Mouse (Mus musculus): Measurements from ENCODE around the gene Csf1. TPM values are rescaled to one million over a fixed set of nuclear protein-coding genes. Genes with fewer than 3 reads are reported as not detected.

Csf1 gene
- polyA plus RNA-seq (2012; rRNA removed) = 8.0 and 9.5 TPM in 2 replicates

DNA sequence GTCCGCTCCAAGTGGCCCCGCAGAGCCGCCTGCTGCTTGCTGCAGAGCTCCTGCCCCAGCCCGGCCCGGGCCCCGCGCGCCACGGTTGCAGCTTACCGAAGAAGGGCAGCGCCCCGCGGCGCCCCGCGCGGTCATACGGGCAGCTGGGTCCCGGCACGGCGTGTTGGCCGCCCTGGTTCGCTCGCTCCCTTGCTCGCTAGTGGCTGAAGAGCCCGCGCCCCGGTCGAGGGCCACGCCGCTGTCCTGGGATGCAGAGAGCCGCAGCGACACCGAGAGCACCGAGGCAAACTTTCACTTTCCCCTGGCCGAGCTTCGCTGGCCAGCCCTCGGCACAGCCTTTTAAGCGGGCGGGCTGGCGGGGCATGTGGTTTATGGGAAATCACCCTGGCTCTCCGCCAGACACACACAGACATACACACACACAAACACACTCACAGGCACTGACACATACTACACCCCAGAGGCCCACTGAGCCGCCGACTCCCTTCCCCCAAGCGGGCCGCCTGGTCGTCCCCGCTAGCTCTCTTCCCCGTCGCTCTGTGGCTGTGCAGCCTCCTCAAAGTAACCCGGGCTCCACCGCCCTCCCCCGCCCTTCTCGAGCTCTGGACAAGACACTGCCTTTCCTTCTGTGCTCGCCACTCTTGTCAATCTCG, at the start of gene Csf1:
Gene Csf1, minus strand, starts transcription at position 541 of the 653 bp plus-strand sequence.
- peak; percentile 51 for DNase-seq (ENCODE audit: low read depth, low spot score)
- under 1% methylated on average over 56 of the region's 56 CpGs for WGBS

DNA sequence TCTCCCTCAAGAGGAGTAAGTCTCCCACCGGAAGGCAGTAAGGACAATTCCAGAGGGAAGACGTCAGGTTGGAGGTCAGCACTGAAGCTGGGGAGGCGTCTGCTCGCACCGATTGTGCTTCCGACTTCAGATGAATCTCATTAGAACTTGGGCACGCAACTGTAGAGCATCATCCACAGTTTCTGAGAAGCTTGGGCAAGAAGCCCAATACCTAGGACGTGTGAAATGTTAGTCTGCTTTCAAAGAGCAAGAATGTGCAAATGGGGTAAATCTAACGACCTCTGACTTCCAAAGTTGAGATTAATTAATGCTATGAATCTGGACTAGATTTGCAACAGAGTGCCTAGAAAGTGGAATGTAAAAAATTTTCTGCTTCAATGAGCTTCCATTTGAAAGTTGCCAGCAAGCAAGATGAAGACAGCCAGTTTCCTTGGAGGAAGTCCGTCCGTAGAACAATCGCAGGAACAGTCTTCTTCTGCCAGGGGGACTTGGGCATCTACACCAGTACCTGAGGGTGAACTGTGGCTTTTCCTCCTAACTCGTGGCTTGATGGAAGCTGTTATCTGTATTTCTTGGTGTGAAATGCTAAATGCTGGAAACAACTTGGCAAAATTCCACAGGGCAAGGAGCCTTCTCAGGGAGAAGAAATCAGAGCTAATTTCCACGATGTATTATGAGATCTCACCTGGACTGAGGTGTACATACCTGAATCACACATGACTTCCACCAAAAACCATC, 47.9 kb upstream of the Csf1 start:
- DNase-seq (ENCODE audit: low read depth, low spot score) = no peak
- WGBS = 64% methylated on average over 14 of the region's 14 CpGs

DNA sequence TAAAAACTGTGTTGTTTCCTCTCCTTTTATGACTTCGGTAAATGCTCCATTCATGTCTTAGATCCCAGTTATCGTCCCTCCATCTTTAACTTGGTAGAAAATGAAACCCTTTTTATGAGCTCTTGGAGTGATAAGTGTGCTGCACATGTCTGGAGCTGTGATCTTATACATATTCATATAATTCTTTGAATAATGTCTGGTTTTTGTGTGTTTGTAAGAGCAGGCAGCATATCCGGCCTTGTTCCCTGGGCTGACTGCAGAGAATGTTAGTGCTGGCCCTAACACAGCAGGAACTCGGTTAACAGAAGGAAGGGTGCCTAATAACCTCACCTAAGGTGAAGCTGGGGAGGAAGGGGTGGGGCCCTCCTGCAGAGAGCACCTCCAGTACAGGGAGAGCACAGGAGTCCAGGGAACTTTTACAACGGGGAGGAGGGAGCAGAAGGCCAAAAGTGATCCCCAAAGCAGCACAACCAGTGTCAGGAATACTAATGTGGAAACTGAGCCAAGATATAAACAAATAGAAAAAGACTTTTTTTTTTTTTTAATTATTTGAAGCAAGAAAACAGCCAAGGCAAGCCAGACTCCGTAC, 47.2 kb upstream of the Csf1 start:
- DNase-seq (ENCODE audit: low read depth, low spot score) = no peak
- WGBS = 20% methylated on average over 6 of the region's 6 CpGs

DNA sequence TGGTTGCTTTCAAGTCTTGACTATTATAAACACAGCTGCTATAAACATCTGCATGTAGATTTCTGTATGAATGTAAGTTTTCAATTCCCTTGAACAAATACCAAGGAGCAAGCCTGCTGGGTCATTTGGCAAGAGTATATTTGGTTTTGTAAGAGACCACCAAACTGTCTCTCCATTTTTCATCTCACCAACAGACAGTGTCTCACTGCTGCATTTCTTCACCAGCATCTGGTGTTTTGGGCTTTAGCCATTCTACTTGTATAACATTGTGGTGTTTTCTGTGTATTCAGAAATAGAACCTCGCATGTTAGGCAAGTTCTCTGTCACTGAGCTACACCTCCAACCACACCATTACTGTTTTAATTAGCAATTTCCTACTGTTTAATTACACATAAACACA, 46.6 kb upstream of the Csf1 start:
- 69% methylated on average over 1 of the region's 1 CpGs for WGBS
- DNase-seq (ENCODE audit: low read depth, low spot score) = no peak

DNA sequence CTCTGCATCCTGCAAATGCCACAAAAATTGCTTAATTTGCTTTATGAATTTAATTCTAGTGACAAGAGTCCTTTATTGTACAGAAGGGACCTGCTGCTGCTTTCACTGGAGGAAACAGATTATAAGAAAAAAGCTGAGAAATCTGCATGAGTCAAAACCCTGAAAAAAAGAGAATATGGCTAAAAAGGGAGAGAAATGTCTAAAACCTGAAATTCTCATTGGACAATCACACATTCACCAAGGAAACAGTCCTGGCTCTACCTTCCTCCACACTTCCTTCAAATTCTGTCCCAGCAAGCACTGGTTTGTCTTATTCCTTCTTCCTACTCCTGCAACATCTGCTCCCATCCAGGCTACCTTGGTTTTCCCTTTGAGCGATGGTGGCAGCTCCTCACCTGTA, 44.5 kb upstream of the Csf1 start:
- DNase-seq (ENCODE audit: low read depth, low spot score) = no peak
- WGBS = 100% methylated on average over 1 of the region's 1 CpGs

DNA sequence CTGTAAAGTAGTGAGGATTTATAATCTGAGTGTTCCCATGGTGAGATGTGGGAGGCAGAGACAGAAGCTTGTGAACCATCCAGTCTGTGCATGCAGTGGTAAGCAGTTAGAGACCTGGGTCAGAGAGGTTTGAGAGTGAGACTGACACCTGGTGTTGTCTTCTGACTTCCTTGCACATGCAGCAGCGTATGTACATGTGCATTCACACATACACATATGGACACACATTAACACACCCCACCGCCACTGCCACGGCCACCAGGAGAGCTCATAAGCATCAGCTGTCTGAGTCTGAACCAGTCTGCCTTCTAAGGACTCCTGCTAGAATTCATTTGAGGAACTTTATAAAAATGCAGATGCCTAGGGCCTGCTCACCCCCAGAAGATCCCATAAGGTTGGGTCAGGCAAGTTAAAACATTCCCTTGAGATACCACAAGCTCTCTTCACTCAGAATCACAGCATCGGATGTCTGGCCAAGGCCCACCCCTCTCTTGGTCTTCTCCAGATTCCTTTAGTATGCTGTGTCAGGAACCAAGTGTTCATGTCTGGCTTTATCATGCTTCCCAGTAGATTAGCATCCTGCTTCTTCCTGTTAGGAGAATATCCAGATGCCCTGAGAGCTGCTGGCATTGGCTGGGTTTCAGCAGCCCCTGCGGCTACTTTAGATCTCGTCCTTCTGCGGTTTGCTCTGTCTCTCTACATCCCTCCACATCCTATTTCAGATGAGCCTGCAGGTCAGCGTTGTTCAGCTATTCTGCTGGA, 42.1 kb upstream of the Csf1 start:
- WGBS = 85% methylated on average over 8 of the region's 8 CpGs
- no peak for DNase-seq (ENCODE audit: low read depth, low spot score)

DNA sequence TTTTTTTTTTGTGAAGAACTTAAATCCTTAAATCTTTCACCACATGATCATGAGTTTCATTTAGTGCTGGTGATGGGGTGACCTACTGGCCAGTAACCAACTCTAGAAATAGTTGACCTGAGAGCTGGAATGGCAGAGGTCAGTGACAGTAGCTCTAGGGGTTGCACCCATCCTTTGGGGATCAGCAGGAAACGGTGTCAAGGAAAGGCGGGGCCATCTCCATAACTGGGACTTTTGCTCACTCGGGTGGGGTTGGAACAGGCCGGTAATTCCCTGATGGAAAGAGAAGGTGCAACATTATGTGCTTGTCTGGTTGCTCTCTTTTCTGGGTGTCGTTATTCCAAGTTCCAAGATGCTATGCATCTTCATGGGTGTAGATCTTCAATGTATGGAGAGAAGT, 38.7 kb upstream of the Csf1 start:
- 50% methylated on average over 5 of the region's 5 CpGs for WGBS
- no peak for DNase-seq (ENCODE audit: low read depth, low spot score)

DNA sequence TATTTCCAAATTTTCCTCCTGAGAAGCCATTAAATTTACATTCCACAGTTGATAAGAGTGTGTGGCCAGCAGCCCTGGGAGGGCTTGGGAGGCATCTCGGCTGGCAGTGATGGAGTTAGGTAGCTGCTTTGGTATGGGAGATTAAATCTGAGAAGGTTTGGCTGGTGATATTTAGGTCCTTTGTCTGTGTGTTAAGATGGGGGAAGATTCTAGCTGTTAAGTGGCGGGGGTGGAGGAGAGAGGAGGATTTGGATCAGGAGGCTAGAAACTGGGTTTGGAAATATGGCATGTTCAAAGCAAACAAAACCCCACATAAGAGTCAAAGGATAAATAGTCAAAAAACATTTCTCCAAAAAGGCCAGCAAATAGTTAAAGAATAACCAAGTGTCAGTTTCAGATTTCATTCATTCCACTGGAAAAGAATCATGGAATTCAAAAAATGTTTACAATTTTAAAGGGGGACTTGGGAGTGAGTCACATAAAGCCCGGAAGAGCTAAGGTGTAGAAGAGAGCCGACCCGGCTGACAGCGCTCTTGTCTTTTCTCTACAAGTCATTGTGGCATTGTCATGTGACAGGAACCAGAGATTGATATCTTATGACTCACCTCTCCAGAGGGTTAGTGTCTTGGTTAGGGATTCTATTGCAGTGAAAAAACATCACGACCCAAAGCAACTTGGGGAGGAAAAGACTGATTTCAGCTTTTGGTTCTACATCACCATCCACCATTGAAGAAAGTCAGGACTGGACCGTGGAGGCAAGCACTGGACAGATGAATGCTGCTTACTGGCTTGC, 36.1 kb upstream of the Csf1 start:
- WGBS = 62% methylated on average over 8 of the region's 8 CpGs

DNA sequence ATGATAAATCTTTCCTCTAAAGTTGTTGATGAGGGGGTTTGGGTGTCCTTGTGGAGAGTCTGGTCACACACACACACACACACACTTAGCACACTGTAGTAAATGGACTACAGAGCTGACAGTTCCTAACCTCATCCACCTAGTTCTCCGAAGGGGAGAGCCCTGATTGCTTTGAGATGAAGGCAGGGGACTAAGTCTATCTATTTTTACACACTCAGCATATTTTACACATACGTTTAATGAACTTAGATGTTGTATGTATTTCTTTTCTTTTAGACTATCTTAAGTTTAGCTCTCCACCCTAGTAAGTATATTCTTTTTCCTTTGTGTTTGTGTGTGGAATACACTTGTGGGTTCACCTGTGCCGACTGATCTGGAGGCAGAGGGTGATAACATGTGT, 34.6 kb upstream of the Csf1 start:
- DNase-seq (ENCODE audit: low read depth, low spot score) = no peak
- WGBS = 90% methylated on average over 3 of the region's 3 CpGs

More for the DNA sequence above, 36.1 kb upstream of the Csf1 start:
- DNase-seq (ENCODE audit: low read depth, low spot score) = no peak

DNA sequence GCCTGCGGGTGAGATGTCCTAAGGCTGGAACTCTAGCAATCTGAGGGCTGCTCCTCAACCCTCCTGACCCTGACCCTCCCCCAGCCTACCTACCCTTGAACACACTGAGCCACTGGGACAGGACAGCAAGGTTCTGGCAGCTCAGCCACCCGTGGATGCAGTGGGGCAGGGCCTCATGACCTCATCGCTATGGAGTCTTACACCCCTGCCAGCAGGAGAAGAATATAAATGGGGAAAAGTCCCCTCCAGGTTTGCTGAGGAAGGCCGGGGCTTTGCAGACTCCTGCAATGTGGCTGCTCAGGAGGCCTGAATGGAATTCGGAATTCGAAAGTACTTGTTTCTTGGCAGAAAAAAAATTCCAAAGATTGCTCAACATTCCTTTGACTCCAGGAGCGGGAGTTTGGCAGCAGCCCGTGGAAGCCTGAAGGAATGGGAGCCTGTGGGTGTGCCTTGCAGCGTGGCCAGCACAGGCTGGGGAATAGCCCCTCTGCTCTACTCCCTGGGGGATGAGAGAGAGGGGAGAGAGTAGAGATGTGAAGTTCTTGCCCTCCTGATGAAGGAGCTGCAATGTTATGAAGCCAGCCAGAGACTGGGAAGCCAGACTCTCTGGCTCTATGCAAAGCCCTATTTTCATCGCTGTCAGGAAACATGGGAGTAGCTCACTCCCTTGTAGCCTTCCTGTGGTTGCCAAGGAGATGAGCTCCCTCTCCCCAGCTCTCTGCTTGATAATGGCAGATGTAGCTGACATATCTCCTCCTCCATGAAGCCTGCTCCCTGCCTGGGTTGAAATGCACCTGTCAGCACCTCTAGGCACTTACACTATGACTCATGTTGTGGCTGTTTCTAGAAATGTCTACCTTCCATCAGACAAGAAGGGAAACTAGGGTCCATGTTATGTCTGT, 33.3 kb upstream of the Csf1 start:
- no peak for DNase-seq (ENCODE audit: low read depth, low spot score)
- 34% methylated on average over 10 of the region's 10 CpGs for WGBS

DNA sequence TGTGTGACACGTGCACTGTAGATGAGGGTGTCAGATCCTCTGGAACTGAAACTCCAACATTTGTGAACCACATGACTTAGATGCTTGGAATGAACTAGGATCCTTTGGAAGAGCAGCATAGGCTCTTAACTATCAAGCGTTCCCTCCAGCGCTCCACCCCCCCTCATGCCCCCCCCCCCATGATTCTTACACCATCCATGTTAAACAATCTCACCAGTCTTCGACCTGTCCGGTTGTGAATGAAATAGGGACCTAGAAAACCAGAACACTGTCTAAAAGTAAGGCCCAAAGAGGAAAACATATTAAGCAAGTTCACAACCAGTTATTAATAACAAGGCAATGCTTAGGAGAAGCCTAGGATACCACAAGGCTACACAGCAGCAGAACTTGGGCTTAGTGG, 32.5 kb upstream of the Csf1 start:
- 68% methylated on average over 5 of the region's 5 CpGs for WGBS
- no peak for DNase-seq (ENCODE audit: low read depth, low spot score)

DNA sequence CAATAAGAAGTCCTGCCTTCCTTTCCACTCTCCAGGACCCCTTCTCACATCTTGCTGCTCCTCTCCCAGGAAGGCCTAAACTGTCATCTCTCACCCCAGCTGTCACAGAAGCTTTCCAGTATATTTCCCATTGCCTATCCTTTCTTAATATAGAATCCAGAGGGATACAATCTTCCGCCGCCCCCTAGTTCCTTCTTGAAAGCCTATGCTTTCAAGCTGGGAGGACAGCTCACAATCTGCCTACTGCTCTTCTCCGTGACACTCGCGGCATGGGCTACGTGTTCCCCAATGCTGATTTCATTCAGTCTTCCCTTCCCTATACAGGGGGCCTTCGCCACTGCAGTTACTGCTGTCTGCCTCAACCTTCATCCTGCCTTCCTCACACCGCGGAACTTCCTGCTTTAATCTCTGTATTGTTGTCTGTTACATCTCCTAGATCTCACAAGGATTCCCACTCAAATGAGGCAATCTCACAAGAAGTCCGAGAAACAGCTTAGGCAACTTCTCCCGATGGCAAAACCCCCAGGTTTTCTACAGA, 30.6 kb upstream of the Csf1 start:
- no peak for DNase-seq (ENCODE audit: low read depth, low spot score)
- 92% methylated on average over 11 of the region's 11 CpGs for WGBS

DNA sequence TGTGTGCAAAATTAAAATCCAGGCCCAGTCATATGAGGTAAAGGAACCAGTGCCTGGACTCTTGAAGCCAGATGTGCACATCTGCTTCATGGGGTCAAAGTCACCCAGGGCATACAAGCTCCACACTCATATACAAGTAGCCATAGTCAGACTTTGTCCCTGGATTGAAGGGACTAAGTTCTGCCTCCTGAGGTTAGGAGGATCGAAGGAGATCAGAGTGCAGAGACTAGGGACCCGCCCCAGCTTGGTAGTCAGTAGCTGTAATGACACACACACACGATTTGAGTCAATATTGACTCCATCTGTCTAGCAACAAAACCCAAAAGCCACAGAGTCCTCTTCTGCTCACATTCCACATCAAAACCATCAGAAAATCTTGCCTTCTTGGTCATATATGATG, 30.0 kb upstream of the Csf1 start:
- no peak for DNase-seq (ENCODE audit: low read depth, low spot score)
- WGBS = 24% methylated on average over 3 of the region's 3 CpGs

DNA sequence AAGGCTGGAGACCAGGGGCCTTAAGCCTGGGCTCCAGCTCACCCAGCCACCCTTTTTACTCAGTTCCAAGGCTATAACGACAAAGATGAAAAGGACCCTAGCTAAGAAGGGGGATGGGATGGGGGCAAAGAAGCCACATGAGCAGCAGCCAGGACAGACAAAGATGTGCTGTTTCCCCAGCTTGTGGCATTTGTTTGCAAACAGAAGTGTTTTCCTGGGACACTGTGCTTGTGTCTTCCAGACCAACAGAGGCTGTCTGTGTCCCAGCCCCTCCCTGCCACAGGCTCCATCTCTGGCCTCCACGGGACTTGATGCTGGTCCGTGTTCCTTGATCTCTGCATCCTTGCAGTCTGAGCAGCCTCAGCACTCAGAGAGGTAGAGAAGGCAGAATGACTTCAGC, 28.6 kb upstream of the Csf1 start:
- DNase-seq (ENCODE audit: low read depth, low spot score) = no peak
- 75% methylated on average over 3 of the region's 3 CpGs for WGBS

DNA sequence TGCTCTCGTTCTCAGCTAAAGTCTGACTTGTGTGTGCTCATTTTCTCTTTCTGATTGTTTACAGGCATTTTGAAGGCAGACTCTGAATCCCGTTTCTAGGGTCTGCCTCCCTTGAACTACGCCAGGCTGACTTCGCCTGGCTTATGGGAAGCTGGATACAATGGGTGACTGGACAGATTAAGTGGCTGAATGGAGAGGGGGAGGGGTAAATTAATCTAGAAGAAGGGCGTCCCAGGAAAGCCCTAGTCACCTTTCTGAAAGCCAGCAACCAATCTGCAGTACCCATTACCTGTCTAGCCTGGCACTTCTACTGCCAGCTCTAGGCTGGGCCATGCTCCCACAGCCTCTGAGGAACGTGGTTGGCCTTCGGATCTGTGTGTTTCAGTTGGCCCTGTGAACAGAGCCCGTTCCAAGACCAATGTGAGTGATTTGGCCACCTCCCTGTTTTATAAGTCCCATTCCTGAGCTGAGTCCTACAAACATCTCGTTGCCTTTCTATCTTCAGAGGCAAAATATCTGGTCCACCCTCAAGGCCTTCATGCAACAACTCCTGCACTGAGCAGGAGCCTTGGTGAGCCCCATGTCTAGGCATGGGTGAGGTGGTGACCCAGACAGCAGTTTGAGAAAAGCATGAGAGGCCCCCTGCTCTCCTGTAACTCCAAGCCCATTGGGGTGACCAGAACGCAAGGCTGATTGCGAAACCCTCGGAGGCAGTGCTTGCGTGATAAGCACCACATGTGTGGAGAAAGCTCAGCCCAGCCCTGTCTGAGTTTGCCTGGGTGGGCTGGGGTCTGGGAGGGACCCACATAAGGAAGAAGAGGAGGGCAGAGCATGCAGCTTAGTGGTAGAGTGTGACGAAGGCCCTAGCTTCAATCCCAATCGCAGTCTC, 27.6 kb upstream of the Csf1 start:
- DNase-seq (ENCODE audit: low read depth, low spot score) = no peak
- 63% methylated on average over 15 of the region's 15 CpGs for WGBS

DNA sequence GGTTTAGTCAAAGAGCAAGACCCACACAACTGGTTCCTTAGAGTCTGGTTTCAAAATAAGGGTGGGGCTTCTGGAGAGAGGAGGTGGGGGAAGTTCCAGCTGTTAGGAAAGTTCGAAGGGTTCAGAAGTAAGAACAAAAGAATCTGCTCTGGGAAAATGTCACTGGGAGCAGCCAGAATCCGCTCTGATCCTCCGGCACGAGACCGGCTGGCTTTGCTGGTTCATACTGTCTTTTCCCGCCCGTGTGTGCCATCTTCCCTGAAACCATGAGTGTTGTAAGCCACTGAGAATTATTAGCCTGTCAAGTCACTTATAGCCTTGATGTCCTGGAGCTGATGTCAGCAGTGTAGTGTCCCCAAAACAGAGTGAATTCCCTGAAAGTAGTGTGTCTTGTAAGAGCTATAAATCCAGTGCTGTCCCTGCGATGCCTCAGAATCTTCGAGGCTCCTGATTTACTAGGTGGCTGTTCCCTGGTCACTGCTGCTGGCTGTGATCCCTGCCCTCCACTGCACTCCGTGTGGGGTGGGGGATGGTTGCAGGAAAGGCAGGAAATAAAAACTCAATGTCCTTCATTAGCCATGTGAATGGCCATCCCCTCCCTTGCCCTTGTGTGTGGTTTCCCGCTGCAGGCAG, 26.8 kb upstream of the Csf1 start:
- no peak for DNase-seq (ENCODE audit: low read depth, low spot score)
- WGBS = 54% methylated on average over 11 of the region's 11 CpGs

DNA sequence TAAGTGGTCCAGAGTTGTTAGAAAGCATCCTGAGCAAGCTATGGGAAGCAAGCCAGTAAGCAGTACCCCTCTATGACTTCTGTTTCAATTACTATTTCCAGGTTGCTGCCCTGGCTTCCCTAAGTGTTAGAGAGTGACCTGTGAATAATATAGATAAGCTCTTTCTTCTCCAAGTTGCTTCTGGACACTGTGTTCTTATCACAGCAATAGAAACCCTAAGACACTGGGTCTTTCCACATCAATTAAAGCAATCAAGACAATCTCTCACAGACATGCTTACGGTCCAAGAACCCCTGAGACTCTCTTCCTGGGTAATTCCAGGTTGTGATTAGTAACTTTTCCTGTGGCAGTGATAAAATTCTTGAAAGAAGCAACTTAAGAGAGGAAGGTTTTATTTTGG, 26.1 kb upstream of the Csf1 start:
- WGBS = 89% methylated on average over 1 of the region's 1 CpGs
- no peak for DNase-seq (ENCODE audit: low read depth, low spot score)
